Mouse (Mus musculus): Measurements from ENCODE around the gene Camk1d. TPM values are rescaled to one million over a fixed set of nuclear protein-coding genes. Genes with fewer than 3 reads are reported as not detected.

The Camk1d gene
- total and polyA plus RNA-seq, 3 experiments: 4.6 to 12.4 (median 4.8) TPM

GRCm38 (mm10) chr2:5636801-5637742 is 77.2 kb downstream of the Camk1d start:
- Histone ChIP-seq H3K4me2 (ENCODE audit: insufficient read depth, low read depth, poor library complexity, severe bottlenecking) (no peak overlapping the region), H3K4me3 (replicated peaks in 1 of 3; ENCODE audit: low read depth in 2 of 3, low read length in 2 of 3, poor library complexity in 1 of 3) (no peak overlapping the region), H3K36me3 (replicated peaks in 1 of 2; ENCODE audit: control insufficient read depth in 1 of 2, insufficient read depth in 1 of 2, low read length in 1 of 2) (peaks cover 0 to 16% of the 10 kb centered on the region in 2 experiments), H3K79me2 (replicated peaks; ENCODE audit: control insufficient read depth, extremely low read depth, insufficient read depth, poor library complexity, severe bottlenecking) (no peaks in the 10 kb centered on the region; the same call in 1 of the 2 replicates), H3K9ac (ENCODE audit: insufficient read depth, low read depth) (no peak overlapping the region), H3K4me1 (ENCODE audit: control insufficient read depth in 1 of 2, insufficient read depth in 2 of 2) (peaks cover 19 to 58% of the 10 kb centered on the region in 2 experiments), H3K27me3 (replicated peaks) (no peaks in the 10 kb centered on the region), H3K27ac (ENCODE audit: insufficient read depth, low read depth) (no peak overlapping the region), H3K9me3 (replicated peaks; ENCODE audit: low read length) (no peaks in the 10 kb centered on the region)
- in situ Hi-C loops (cut with MboI; ENCODE audit: low pct_ligation_motif_present, low pct_unique_long_range_greater_than_20kb, low sequenced_read_pairs) (no loop called here), dilution Hi-C loops (cut with MboI; ENCODE audit: extremely low pct_ligation_motif_present, extremely low pct_unique_long_range_greater_than_20kb, low sequenced_read_pairs) (no loop called here)
- DNase-seq (ENCODE audit: extremely low read depth): no peak
- TF ChIP-seq NELFE (IDR thresholded peaks at IDR 0.05; ENCODE audit: low read depth, low read length) (no peak), MEF2A (IDR thresholded peaks at IDR 0.05; ENCODE audit: borderline replicate concordance, low read depth, low read length) (no peak), IRF4 (IDR thresholded peaks at IDR 0.05; ENCODE audit: low read depth, low read length) (no peak), HCFC1 (IDR thresholded peaks at IDR 0.05; ENCODE audit: low read depth, low read length) (no peak), BHLHE40 (IDR thresholded peaks at IDR 0.05; ENCODE audit: low read depth, low read length) (no peak), GABPA (IDR thresholded peaks at IDR 0.05; ENCODE audit: insufficient replicate concordance, low read depth, low read length) (no peak), ELF1 (IDR thresholded peaks at IDR 0.05; ENCODE audit: low read depth, low read length) (no peak), USF2 (conservative IDR thresholded peaks at IDR 0.05; ENCODE audit: low read depth, low read length) (no peak), JUN (IDR thresholded peaks at IDR 0.05; ENCODE audit: insufficient read depth, low read depth, low read length) (no peak), UBTF (IDR thresholded peaks at IDR 0.05; ENCODE audit: low read depth, low read length) (no peak), ZC3H11A (IDR thresholded peaks at IDR 0.05; ENCODE audit: low read depth, low read length) (no peak), CTCF (conservative IDR thresholded peaks at IDR 0.05 in 1 of 2, IDR thresholded peaks at IDR 0.05 in 1 of 2; ENCODE audit: low read depth in 2 of 2, low read length in 2 of 2) (no peak), TBP (conservative IDR thresholded peaks at IDR 0.05; ENCODE audit: low read depth, low read length) (no peak), TCF12 (IDR thresholded peaks at IDR 0.05; ENCODE audit: low read depth, low read length) (no peak), RAD21 (IDR thresholded peaks at IDR 0.05; ENCODE audit: low read depth, low read length) (no peak), MAZ (IDR thresholded peaks at IDR 0.05; ENCODE audit: low read depth, low read length) (no peak), EP300 (IDR thresholded peaks at IDR 0.05; ENCODE audit: low read length) (no peak), ZMIZ1 (IDR thresholded peaks at IDR 0.05; ENCODE audit: low read depth, low read length) (no peak), E2F4 (IDR thresholded peaks at IDR 0.05; ENCODE audit: insufficient replicate concordance, low read depth, low read length) (no peak), KAT2A (IDR thresholded peaks at IDR 0.05; ENCODE audit: insufficient replicate concordance, low read length) (no peak)
